Mouse (Mus musculus) thymus, adult 2 months (tissue): ENCODE measurements at regions not wholly inside any gene's neighbourhood (a gene's known extent, or its start where the extent isn't known, plus 50 kb on each side); places are given as distances from the start of the nearest gene placed in this dataset.

Experiments used
- DNase-seq: peaks from one replicate; pipeline ENCODE4 v3.0.0; 2021
- H3K27ac ChIP-seq: fragments of 200-500 bp; 2 replicates; pipeline ENCODE4 v1.5.1; 2012; ENCODE audit warnings: low read length, control low read depth; ENCODE audit not compliant: control insufficient read depth, insufficient read depth
- H3K27me3 ChIP-seq: fragments of 200-500 bp; 2 replicates; pipeline ENCODE4 v1.6.1; 2012; ENCODE audit warnings: mild to moderate bottlenecking, low read length, moderate library complexity, mixed read lengths; ENCODE audit not compliant: control insufficient read depth, insufficient read depth
- H3K36me3 ChIP-seq: fragments of 200-500 bp; 2 replicates; pipeline ENCODE4 v1.6.1; 2012; ENCODE audit warnings: mild to moderate bottlenecking, low read length, moderate library complexity; ENCODE audit not compliant: control insufficient read depth, insufficient read depth
- H3K4me1 ChIP-seq: fragments of 200-500 bp; replicated peaks from 2 replicates; pipeline ENCODE4 v1.6.1; 2012; ENCODE audit warnings: low read length; ENCODE audit not compliant: control insufficient read depth, insufficient read depth
- H3K4me3 ChIP-seq: fragments of 200-500 bp; 2 replicates; pipeline ENCODE4 v1.5.1; 2012; ENCODE audit warnings: mild to moderate bottlenecking, low read length, control low read depth, moderate library complexity; ENCODE audit not compliant: control insufficient read depth, insufficient read depth
- CTCF ChIP-seq: fragments of 200-500 bp; IDR thresholded peaks from 2 replicates; pipeline ENCODE4 v1.5.1; 2012; ENCODE audit warnings: mild to moderate bottlenecking, control low read depth, low read length, moderate library complexity, borderline replicate concordance; ENCODE audit not compliant: control insufficient read depth, poor library complexity, insufficient read depth; ENCODE audit errors: extremely low read depth
- POLR2A ChIP-seq: fragments of 200-500 bp; IDR thresholded peaks from 2 replicates; pipeline ENCODE4 v1.6.1; 2012; ENCODE audit warnings: mild to moderate bottlenecking, low read length, control low read depth, moderate library complexity; ENCODE audit not compliant: control insufficient read depth, poor library complexity, insufficient read depth; ENCODE audit errors: extremely low read depth
- WGBS: fragments of 180-500 bp; shearing (Covaris S2); methylation state at CpG from one replicate; pipeline ENCODE4 v1.1.7; 2018; 5-methylcytosine and 5-hydroxymethylcytosine counted together

DNA sequence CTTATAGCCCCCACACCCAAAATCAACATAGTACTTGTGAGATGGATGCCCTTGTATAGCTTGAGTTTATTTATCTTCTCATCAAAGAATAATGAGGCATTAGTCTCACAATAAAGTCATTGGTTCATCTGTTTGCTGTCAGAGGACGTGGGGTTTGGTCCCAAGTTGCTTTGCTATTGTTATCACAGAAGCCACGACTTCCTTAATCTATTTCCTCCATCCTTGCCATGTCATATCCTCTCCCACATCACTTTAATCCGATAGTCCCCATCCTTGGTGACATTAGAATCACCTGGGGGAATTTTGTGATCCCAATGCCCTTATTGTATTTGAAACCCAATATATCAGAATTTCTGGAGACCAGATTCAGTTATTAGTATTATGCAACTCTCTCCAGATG lies 246.8 kb downstream of the Kcnj2 start:
- 12% methylated on average over 3 of the region's 3 CpGs for WGBS
- TF ChIP-seq CTCF (no peak), POLR2A (no peak)
- no peak for DNase-seq
- H3K27ac ChIP-seq = no peak overlapping the region
- H3K4me1 ChIP-seq = no peaks in the 10 kb centered on the region
- H3K36me3 ChIP-seq = no peaks in the 10 kb centered on the region
- no peak overlapping the region for H3K4me3 ChIP-seq
- no peaks in the 10 kb centered on the region for H3K27me3 ChIP-seq

DNA sequence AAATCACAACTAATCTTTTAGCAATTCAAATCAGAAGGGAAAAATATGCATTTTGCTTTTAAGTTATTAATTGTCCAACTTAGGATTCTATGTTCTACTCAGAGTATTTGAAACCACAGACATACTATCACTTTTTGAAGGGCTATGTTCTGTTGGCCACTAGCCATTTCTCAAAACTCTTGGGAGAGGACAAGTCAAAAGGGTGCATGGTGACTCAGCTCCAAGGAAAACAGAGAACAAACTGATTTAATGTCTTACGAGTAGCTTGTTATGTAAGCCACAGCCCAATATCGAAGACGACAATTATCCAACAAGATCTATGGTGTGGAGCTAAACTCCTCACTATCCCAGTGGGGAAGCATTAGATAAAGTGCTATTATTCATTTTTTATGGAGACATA lies 247.6 kb downstream of the Kcnj2 start:
- DNase-seq = no peak
- no peaks in the 10 kb centered on the region for H3K27me3 ChIP-seq
- WGBS = 79% methylated on average over 3 of the region's 3 CpGs
- TF ChIP-seq POLR2A = no peak
- no peak for TF ChIP-seq CTCF
- no peaks in the 10 kb centered on the region for H3K4me1 ChIP-seq
- no peak overlapping the region for H3K27ac ChIP-seq
- H3K4me3 ChIP-seq = no peak overlapping the region
- H3K36me3 ChIP-seq = no peaks in the 10 kb centered on the region

DNA sequence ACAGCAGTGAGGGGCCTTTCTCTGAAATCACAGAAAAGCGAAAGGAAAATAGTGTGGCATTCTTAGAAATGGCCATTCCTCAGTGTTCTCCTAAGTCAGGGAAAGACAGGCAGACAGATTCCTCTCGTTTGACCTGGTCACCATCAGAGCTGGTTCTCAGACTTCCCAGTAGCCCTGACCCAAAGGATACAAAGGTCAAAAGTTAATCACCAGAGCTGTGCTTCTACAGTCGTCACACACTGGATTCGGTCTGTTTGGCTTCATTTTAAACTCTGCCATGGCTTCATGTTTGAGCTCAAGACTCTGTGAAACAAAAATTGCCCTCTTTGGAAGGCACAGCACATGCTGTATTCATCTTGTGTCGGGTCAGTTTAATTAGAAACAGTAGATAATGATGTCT lies 255.6 kb downstream of the Kcnj2 start:
- TF ChIP-seq POLR2A = no peak
- TF ChIP-seq CTCF = no peak
- 91% methylated on average over 5 of the region's 5 CpGs for WGBS

DNA sequence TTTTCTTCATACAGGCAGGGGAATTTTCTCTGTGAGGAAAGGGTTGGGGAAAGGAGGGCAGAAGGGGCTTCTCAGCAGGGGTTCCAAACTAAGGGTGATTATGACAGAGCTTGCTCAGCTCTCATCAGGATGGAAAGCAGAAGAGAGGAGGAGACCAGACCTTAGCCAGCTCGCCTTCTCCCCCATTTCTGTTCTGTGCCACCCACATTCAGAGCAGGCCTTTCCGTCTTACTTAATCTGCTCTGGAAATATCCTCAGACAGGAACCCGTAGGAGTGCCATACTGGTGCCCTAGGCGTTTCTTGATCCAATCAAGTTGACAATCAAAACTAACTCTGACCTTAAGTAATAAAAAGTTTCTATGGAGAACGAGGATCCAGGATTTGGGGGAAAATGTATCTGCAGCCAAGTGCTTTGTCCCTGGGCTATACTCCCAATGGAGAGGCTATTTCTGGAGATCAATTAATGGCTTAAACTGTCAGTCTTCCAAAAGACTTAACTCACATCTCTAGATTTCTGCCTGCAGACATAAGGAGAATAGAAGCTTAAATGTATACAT lies 258.6 kb downstream of the Kcnj2 start:
- H3K36me3 ChIP-seq = no peaks in the 10 kb centered on the region
- no peaks in the 10 kb centered on the region for H3K4me1 ChIP-seq
- no peak for TF ChIP-seq CTCF
- TF ChIP-seq POLR2A = no peak
- H3K4me3 ChIP-seq = no peak overlapping the region
- 97% methylated on average over 5 of the region's 5 CpGs for WGBS
- DNase-seq = no peak
- H3K27me3 ChIP-seq = no peaks in the 10 kb centered on the region
- no peak overlapping the region for H3K27ac ChIP-seq

More for the DNA sequence above, 255.6 kb downstream of the Kcnj2 start:
- H3K4me3 ChIP-seq = no peak overlapping the region
- DNase-seq = no peak
- no peak overlapping the region for H3K27ac ChIP-seq
- H3K36me3 ChIP-seq = no peaks in the 10 kb centered on the region
- H3K4me1 ChIP-seq = no peaks in the 10 kb centered on the region
- no peaks in the 10 kb centered on the region for H3K27me3 ChIP-seq

DNA sequence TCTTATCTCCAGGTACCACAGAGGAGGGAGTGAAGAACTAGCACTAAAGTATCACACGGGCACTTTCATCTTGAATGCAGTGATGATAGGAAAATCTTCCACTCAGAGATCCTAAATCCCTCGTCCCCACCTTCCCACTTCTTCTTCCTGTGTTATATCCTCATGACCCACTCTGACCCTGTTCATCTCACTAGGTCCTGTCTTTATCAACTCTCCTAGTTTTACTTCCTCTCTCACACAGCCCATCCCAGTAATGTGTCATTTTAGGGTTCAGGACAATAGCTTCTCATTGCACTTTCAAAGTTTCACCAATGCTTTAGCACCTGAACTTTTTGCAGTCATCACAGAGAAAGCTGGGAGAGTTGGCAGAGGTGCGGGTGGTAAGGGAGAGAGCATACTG lies 261.0 kb downstream of the Kcnj2 start:
- Histone ChIP-seq H3K4me1 (no peaks in the 10 kb centered on the region), H3K36me3 (no peaks in the 10 kb centered on the region), H3K27ac (no peak overlapping the region), H3K27me3 (no peaks in the 10 kb centered on the region), H3K4me3 (no peak overlapping the region)
- 59% methylated on average over 3 of the region's 3 CpGs for WGBS
- no peak for TF ChIP-seq POLR2A
- TF ChIP-seq CTCF = no peak
- DNase-seq = no peak

DNA sequence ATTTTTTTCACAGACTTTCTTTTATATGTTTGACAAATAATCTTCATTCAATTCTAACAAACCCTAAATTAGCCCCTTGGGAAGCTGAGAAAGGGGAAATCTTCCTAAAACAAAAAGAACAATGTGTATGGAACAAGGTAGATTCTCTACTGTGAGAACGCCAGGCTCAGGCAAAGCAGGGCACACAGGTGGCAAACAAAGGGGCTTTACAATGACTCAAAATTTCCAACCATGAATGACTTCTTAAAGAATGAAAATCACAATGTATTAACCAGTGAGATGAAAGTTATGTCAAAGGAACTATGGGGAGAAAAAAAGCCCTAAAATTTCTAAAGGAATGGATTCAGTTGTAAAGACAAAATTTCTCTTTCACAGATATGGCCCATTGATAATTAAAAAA lies 262.3 kb downstream of the Kcnj2 start:
- Histone ChIP-seq H3K4me1 (no peaks in the 10 kb centered on the region), H3K36me3 (no peaks in the 10 kb centered on the region), H3K27ac (no peak overlapping the region), H3K4me3 (no peak overlapping the region), H3K27me3 (no peaks in the 10 kb centered on the region)
- DNase-seq = no peak
- no peak for TF ChIP-seq POLR2A
- no peak for TF ChIP-seq CTCF
- 73% methylated on average over 1 of the region's 1 CpGs for WGBS

DNA sequence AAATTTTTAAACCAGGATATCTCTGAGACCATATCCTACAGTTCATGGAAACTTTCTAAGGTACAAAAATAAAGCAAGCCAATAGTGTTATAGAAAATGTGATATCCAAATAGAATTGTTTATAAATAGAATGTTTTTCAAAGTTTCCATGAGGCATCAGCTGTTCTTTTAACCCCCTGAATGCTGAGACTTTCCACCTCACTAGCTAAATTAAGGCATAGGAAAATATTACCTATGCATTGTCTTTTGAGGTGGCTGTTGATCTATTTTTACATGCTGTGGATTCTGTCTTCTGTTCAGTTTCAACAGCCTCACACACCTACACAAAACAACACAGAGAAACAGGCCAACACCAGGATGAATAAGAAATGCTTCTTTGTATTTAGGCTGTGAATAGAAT lies 265.6 kb downstream of the Kcnj2 start:
- Histone ChIP-seq H3K4me1 (no peaks in the 10 kb centered on the region), H3K36me3 (no peaks in the 10 kb centered on the region), H3K27me3 (no peaks in the 10 kb centered on the region), H3K4me3 (no peak overlapping the region), H3K27ac (no peak overlapping the region)
- DNase-seq = no peak
- TF ChIP-seq POLR2A = no peak
- TF ChIP-seq CTCF = no peak
